Mouse (Mus musculus) MEL (cell line): Measurements from ENCODE around the gene Odf3b.

Experiments used
- BHLHE40 ChIP-seq: IDR thresholded peaks from 2 replicates; pipeline ENCODE4 v1.6.1; 2012; ENCODE audit warnings: low read depth, mild to moderate bottlenecking, inconsistent platforms, low read length, improper control_type of control experiment, borderline replicate concordance
- CTCF ChIP-seq, 3 experiments: IDR thresholded peaks in 2 of 3; conservative IDR thresholded peaks in 1 of 3; 2 replicates each; pipeline ENCODE4 v1.5.1; 2011 to 2012; ENCODE audit warnings: low read length in 3 of 3, low read depth in 2 of 3, mild to moderate bottlenecking in 2 of 3, improper control_type of control experiment in 1 of 3, inconsistent platforms in 1 of 3, mixed read lengths in 1 of 3, moderate library complexity in 1 of 3; ENCODE audit not compliant: control insufficient read depth in 1 of 3, insufficient read depth in 1 of 3, poor library complexity in 1 of 3, severe bottlenecking in 1 of 3
- EP300 ChIP-seq, 2 experiments: IDR thresholded peaks; 2 replicates each; pipeline ENCODE4 v1.6.1; 2011; ENCODE audit warnings: improper control_type of control experiment in 2 of 2, low read length in 2 of 2, low read depth in 1 of 2, mild to moderate bottlenecking in 1 of 2
- ETS1 ChIP-seq: IDR thresholded peaks from 2 replicates; pipeline ENCODE4 v1.6.1; 2012; ENCODE audit warnings: low read depth, mild to moderate bottlenecking, inconsistent platforms, low read length, improper control_type of control experiment, moderate library complexity
- HCFC1 ChIP-seq: IDR thresholded peaks from 2 replicates; pipeline ENCODE4 v1.6.1; 2012; ENCODE audit warnings: low read depth, mild to moderate bottlenecking, inconsistent platforms, low read length, improper control_type of control experiment, moderate library complexity
- MAX ChIP-seq: IDR thresholded peaks from 2 replicates; pipeline ENCODE4 v1.6.1; 2011; ENCODE audit warnings: low read length, improper control_type of control experiment
- MYC ChIP-seq: IDR thresholded peaks from 2 replicates; pipeline ENCODE4 v1.6.1; 2011; ENCODE audit warnings: low read depth, mild to moderate bottlenecking, low read length, improper control_type of control experiment, moderate library complexity
- NRF1 ChIP-seq: IDR thresholded peaks from 2 replicates; pipeline ENCODE4 v1.6.1; 2014; ENCODE audit warnings: low read depth, mild to moderate bottlenecking, inconsistent platforms, low read length, improper control_type of control experiment, moderate library complexity; ENCODE audit not compliant: poor library complexity, insufficient read depth, severe bottlenecking
- POLR2A ChIP-seq, 2 experiments: IDR thresholded peaks; 2 replicates each; pipeline ENCODE4 v1.6.1; 2011 to 2012; ENCODE audit warnings: low read length in 2 of 2, mild to moderate bottlenecking in 2 of 2, control low read depth in 1 of 2, improper control_type of control experiment in 1 of 2, low read depth in 1 of 2, moderate library complexity in 1 of 2; ENCODE audit not compliant: control insufficient read depth in 1 of 2, insufficient read depth in 1 of 2, poor library complexity in 1 of 2
- RCOR1 ChIP-seq: IDR thresholded peaks from 2 replicates; pipeline ENCODE4 v1.6.1; 2012; ENCODE audit warnings: low read depth, mild to moderate bottlenecking, inconsistent platforms, low read length, improper control_type of control experiment
- UBTF ChIP-seq: IDR thresholded peaks from 2 replicates; pipeline ENCODE4 v1.6.1; 2012; ENCODE audit warnings: low read depth, mild to moderate bottlenecking, inconsistent platforms, low read length, improper control_type of control experiment, moderate library complexity, borderline replicate concordance; ENCODE audit not compliant: insufficient read depth
- ZNF384 ChIP-seq: IDR thresholded peaks from 2 replicates; pipeline ENCODE4 v1.6.1; 2012; ENCODE audit warnings: low read depth, mild to moderate bottlenecking, inconsistent platforms, low read length, improper control_type of control experiment

GRCm38 (mm10) chr15:89334271-89334670 is 44.8 kb downstream of the Odf3b start, which contains the start of gene Miox:
- TF ChIP-seq EP300 (IDR thresholded peaks at IDR 0.05; ENCODE audit: low read depth in 1 of 2, low read length in 2 of 2): no peak
- no peak for TF ChIP-seq ETS1
- no peak for TF ChIP-seq UBTF
- no peak for TF ChIP-seq HCFC1
- TF ChIP-seq CTCF (IDR thresholded peaks at IDR 0.05 in 2 of 3, conservative IDR thresholded peaks at IDR 0.05 in 1 of 3; ENCODE audit: control insufficient read depth in 1 of 3, insufficient read depth in 1 of 3, low read depth in 2 of 3, low read length in 3 of 3, poor library complexity in 1 of 3, severe bottlenecking in 1 of 3): no peak
- TF ChIP-seq RCOR1: no peak
- TF ChIP-seq NRF1: no peak
- TF ChIP-seq MAX: no peak
- no peak for TF ChIP-seq POLR2A (IDR thresholded peaks at IDR 0.05; ENCODE audit: control insufficient read depth in 1 of 2, insufficient read depth in 1 of 2, low read depth in 1 of 2, low read length in 2 of 2, poor library complexity in 1 of 2)
- no peak for TF ChIP-seq BHLHE40
- no peak for TF ChIP-seq ZNF384
- TF ChIP-seq MYC: no peak
